In the genomic region with DNA sequence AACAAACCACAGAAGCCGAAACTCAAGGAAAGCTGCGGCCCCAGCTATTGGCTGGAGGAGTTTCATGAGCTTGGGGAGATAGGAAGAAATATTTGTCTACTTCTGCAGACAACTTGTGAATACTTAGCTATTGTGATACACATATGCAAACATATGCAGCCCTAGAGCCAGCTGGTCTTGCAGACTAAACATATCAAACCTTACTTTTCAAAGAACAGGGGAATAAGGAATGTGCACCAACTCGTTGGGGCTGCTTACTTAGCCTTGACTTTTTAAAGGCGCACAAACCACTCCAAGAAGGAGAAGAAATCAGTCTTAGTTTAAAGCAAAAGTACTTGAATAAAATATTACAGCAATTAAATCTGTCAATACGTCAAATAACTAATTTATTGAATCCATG, we compare ENCODE assay signal across 21 mouse cellular contexts.
A peak's percentile ranks its signal among the peaks of the same experiment; 100 is the strongest.
DNase-seq lines count a peak whose midpoint lies in the region; ATAC-seq and TF ChIP-seq lines count a peak whose summit lies in the region.
"Had no signal": no experiment of that assay in that cellular context is flagged by ENCODE, and none has a peak within 500 bp of the region (broad histone marks: within the 10 kb centered on the region; RNA-seq: fewer than 3 reads in every experiment).

No protein-coding gene starts in this region.

- H3K36me3 ChIP-seq in midbrain, embryonic 11.5 days (ENCODE audit: control insufficient read depth, insufficient read depth, low read length), result no peaks in the 10 kb centered on the region
- H3K36me3 ChIP-seq in midbrain, postnatal 0 days (ENCODE audit: insufficient read depth, low read length), result no peaks in the 10 kb centered on the region
- no peaks in the 10 kb centered on the region for H3K36me3 ChIP-seq in limb, embryonic 13.5 days
- H3K36me3 ChIP-seq in stomach, postnatal 0 days (ENCODE audit: control insufficient read depth, insufficient read depth, low read length), result no peaks in the 10 kb centered on the region
- H3K36me3 ChIP-seq: heart, embryonic 15.5 days; hindbrain, embryonic 10.5 days; midbrain, embryonic 10.5 days; neural tube, embryonic 13.5 days had no signal

- TF ChIP-seq EP300 in stomach, postnatal 0 days (optimal IDR thresholded peaks at IDR 0.05), result no peak

- H3K27ac ChIP-seq in gastrocnemius, adult 2 months, result 0 out of 2 replicates have a peak overlapping the region, but pooled peaks have one; percentile 3
- no peak overlapping the region for H3K27ac ChIP-seq in midbrain, embryonic 11.5 days (ENCODE audit: low read depth, low read length)
- H3K27ac ChIP-seq in midbrain, postnatal 0 days (ENCODE audit: low read depth, low read length), result no peak overlapping the region
- H3K27ac ChIP-seq in limb, embryonic 13.5 days, result peak overlapping the region; percentile 39; the same call in 1 of the 2 replicates
- no peak overlapping the region for H3K27ac ChIP-seq in stomach, postnatal 0 days (replicated peaks)
- H3K27ac ChIP-seq: heart, adult 2 months; heart, embryonic 15.5 days; hindbrain, embryonic 10.5 days; kidney, postnatal 0 days; layer of hippocampus, adult 2 months; left cerebral cortex, adult 2 months; midbrain, embryonic 10.5 days; neural tube, embryonic 13.5 days had no signal

- no peak overlapping the region for H3K9ac ChIP-seq in midbrain, embryonic 11.5 days (ENCODE audit: low read length)
- no peak overlapping the region for H3K9ac ChIP-seq in midbrain, postnatal 0 days (replicated peaks; ENCODE audit: low read length, poor library complexity, severe bottlenecking)
- no peak overlapping the region for H3K9ac ChIP-seq in limb, embryonic 13.5 days
- no peak overlapping the region for H3K9ac ChIP-seq in stomach, postnatal 0 days (ENCODE audit: low read length)
- H3K9ac ChIP-seq: heart, embryonic 15.5 days; neural tube, embryonic 13.5 days had no signal

- intact Hi-C loops in gastrocnemius, adult 2 months (cut with DNase I), result no loop called here
- intact Hi-C loops in left cerebral cortex, postnatal 25 days (cut with DNase I), result no loop called here

- H3K4me2 ChIP-seq in midbrain, embryonic 11.5 days, result no peak overlapping the region
- H3K4me2 ChIP-seq in midbrain, postnatal 0 days (ENCODE audit: low read depth, low read length, poor library complexity, severe bottlenecking), result no peak overlapping the region
- H3K4me2 ChIP-seq in limb, embryonic 13.5 days (replicated peaks), result no peak overlapping the region
- no peak overlapping the region for H3K4me2 ChIP-seq in stomach, postnatal 0 days (replicated peaks; ENCODE audit: low read depth)
- H3K4me2 ChIP-seq: heart, embryonic 15.5 days; neural tube, embryonic 13.5 days had no signal

- H3K4me3 ChIP-seq in gastrocnemius, adult 2 months, result no peak overlapping the region
- no peak overlapping the region for H3K4me3 ChIP-seq in midbrain, embryonic 11.5 days (ENCODE audit: low read depth, low read length)
- H3K4me3 ChIP-seq in midbrain, postnatal 0 days (ENCODE audit: low read depth, low read length), result no peak overlapping the region
- H3K4me3 ChIP-seq in limb, embryonic 13.5 days, result no peak overlapping the region
- no peak overlapping the region for H3K4me3 ChIP-seq in stomach, postnatal 0 days (ENCODE audit: low read depth, low read length)
- H3K4me3 ChIP-seq: heart, adult 2 months; heart, embryonic 15.5 days; hindbrain, embryonic 10.5 days; layer of hippocampus, adult 2 months; left cerebral cortex, adult 2 months; midbrain, embryonic 10.5 days; neural tube, embryonic 13.5 days had no signal

- DNase-seq in gastrocnemius, adult 2 months, result no peak
- DNase-seq in gastrocnemius, adult 8-10 months (ENCODE audit: low spot score in 2 of 2), result no peak
- DNase-seq in midbrain, embryonic 11.5 days (ENCODE audit: low spot score, missing footprints), result peak; percentile 80
- DNase-seq in midbrain, postnatal 0 days (ENCODE audit: low spot score), result no peak
- DNase-seq in stomach, postnatal 0 days (ENCODE audit: low spot score), result peak; percentile 67
- DNase-seq in left cerebral cortex, postnatal 25 days (ENCODE audit: low spot score in 2 of 2), result no peak
- DNase-seq: cerebellum, adult 9-11 months; gastrocnemius, postnatal 10 days; heart, adult 2 months; liver; thymus, postnatal 4 days had no signal

- no peaks in the 10 kb centered on the region for H3K27me3 ChIP-seq in midbrain, embryonic 11.5 days (ENCODE audit: control insufficient read depth, insufficient read depth, low read length)
- H3K27me3 ChIP-seq in midbrain, postnatal 0 days (ENCODE audit: insufficient read depth, low read length), result no peaks in the 10 kb centered on the region
- H3K27me3 ChIP-seq in limb, embryonic 13.5 days, result no peaks in the 10 kb centered on the region
- no peaks in the 10 kb centered on the region for H3K27me3 ChIP-seq in stomach, postnatal 0 days (ENCODE audit: control insufficient read depth, insufficient read depth, low read length)
- H3K27me3 ChIP-seq: heart, embryonic 15.5 days; neural tube, embryonic 13.5 days had no signal

- no peaks in the 10 kb centered on the region for H3K9me3 ChIP-seq in midbrain, embryonic 11.5 days (ENCODE audit: control insufficient read depth, low read length)
- no peaks in the 10 kb centered on the region for H3K9me3 ChIP-seq in midbrain, postnatal 0 days (ENCODE audit: low read length)
- H3K9me3 ChIP-seq in limb, embryonic 13.5 days, result no peaks in the 10 kb centered on the region
- no peaks in the 10 kb centered on the region for H3K9me3 ChIP-seq in stomach, postnatal 0 days (ENCODE audit: control insufficient read depth, low read length)
- H3K9me3 ChIP-seq: heart, embryonic 15.5 days; hindbrain, embryonic 10.5 days; midbrain, embryonic 10.5 days; neural tube, embryonic 13.5 days had no signal

- no peaks in the 10 kb centered on the region for H3K4me1 ChIP-seq in midbrain, embryonic 11.5 days (ENCODE audit: control insufficient read depth, insufficient read depth, low read length)
- no peaks in the 10 kb centered on the region for H3K4me1 ChIP-seq in midbrain, postnatal 0 days (ENCODE audit: insufficient read depth, low read length)
- peaks cover 45% of the 10 kb centered on the region for H3K4me1 ChIP-seq in limb, embryonic 13.5 days
- no peaks in the 10 kb centered on the region for H3K4me1 ChIP-seq in stomach, postnatal 0 days (replicated peaks; ENCODE audit: control insufficient read depth, insufficient read depth)
- H3K4me1 ChIP-seq: heart, embryonic 15.5 days had no signal

- TF ChIP-seq CTCF in gastrocnemius, adult 2 months (IDR thresholded peaks at IDR 0.05), result no peak
- no peak for TF ChIP-seq CTCF in midbrain, postnatal 0 days (IDR thresholded peaks at IDR 0.05)
- no peak for TF ChIP-seq CTCF in stomach, postnatal 0 days (IDR thresholded peaks at IDR 0.05; ENCODE audit: low read depth)

- 70% methylated on average over 5 of the region's 5 CpGs for WGBS in midbrain, embryonic 11.5 days
- 78% methylated on average over 5 of the region's 5 CpGs for WGBS in midbrain, postnatal 0 days
- 52% methylated on average over 5 of the region's 5 CpGs for WGBS in limb, embryonic 13.5 days
- WGBS in stomach, postnatal 0 days, result 29% methylated on average over 5 of the region's 5 CpGs

- no peak for ATAC-seq in midbrain, embryonic 11.5 days (ENCODE audit: low FRiP score)
- no peak for ATAC-seq in midbrain, postnatal 0 days (ENCODE audit: low FRiP score)
- ATAC-seq in limb, embryonic 13.5 days (ENCODE audit: low FRiP score, low read depth), result no peak
- ATAC-seq in stomach, postnatal 0 days (ENCODE audit: low FRiP score, low TSS enrichment), result peak; percentile 67; the same call in 1 of the 2 replicates
- ATAC-seq in activated CD4-positive, CD25-positive, alpha-beta regulatory T cell, adult 4 months, result no peak
- ATAC-seq: forebrain, embryonic 14.5 days had no signal

Comparison
In these comparisons a context has a peak if more than half of its experiments do, and no peak if none do; other contexts are left out.
1. DNase-seq: peak in midbrain, embryonic 11.5 days (single experiment) and stomach, postnatal 0 days (single experiment); none in gastrocnemius, adult 2 months (single experiment), gastrocnemius, adult 8-10 months (0 of 2), midbrain, postnatal 0 days (single experiment) and left cerebral cortex, postnatal 25 days (0 of 2).
2. H3K27ac ChIP-seq: peak in gastrocnemius, adult 2 months (single experiment) and limb, embryonic 13.5 days (single experiment); none in midbrain, embryonic 11.5 days (single experiment), midbrain, postnatal 0 days (single experiment) and stomach, postnatal 0 days (single experiment).